Mouse (Mus musculus) neural tube, embryonic 14.5 days (tissue): Measurements from ENCODE around the gene Pla2g7. TPM values are rescaled to one million over a fixed set of nuclear protein-coding genes. Genes with fewer than 3 reads are reported as not detected.

ENCODE experiments used
- ATAC-seq: fragments of 200-750 bp; cut with Nextera tagmentation; 2 replicates; pipeline ENCODE4 v1.8.0; 2017; ENCODE audit warnings: low read depth, mild to moderate bottlenecking, moderate TSS enrichment, moderate library complexity
- H3K27ac ChIP-seq: fragments of 300-500 bp; sonication (generic); 2 replicates; pipeline ENCODE4 v1.5.1; 2014; ENCODE audit warnings: low read depth, mild to moderate bottlenecking, control low read depth, low read length, moderate library complexity, mixed read lengths
- H3K27me3 ChIP-seq: fragments of 300-500 bp; sonication (generic); 2 replicates; pipeline ENCODE4 v1.6.1; 2014; ENCODE audit warnings: low read length; ENCODE audit not compliant: control insufficient read depth, insufficient read depth
- H3K36me3 ChIP-seq: fragments of 300-500 bp; sonication (generic); 2 replicates; pipeline ENCODE4 v1.6.1; 2014; ENCODE audit warnings: low read length, mixed read lengths; ENCODE audit not compliant: control insufficient read depth, insufficient read depth
- H3K4me1 ChIP-seq: fragments of 300-500 bp; sonication (generic); 2 replicates; pipeline ENCODE4 v1.6.1; 2014; ENCODE audit warnings: low read length; ENCODE audit not compliant: control insufficient read depth, insufficient read depth
- H3K4me2 ChIP-seq: fragments of 300-500 bp; sonication (generic); 2 replicates; pipeline ENCODE4 v1.6.1; 2014; ENCODE audit warnings: mild to moderate bottlenecking, low read depth, low read length, control low read depth
- H3K4me3 ChIP-seq: fragments of 300-500 bp; sonication (generic); 2 replicates; pipeline ENCODE4 v1.5.1; 2014; ENCODE audit warnings: low read depth, low read length, control low read depth, mixed read lengths
- H3K9ac ChIP-seq: fragments of 300-500 bp; sonication (generic); replicated peaks from 2 replicates; pipeline ENCODE4 v1.6.1; 2014; ENCODE audit warnings: low read depth, mild to moderate bottlenecking, control low read depth, low read length, mixed read lengths
- H3K9me3 ChIP-seq: fragments of 300-500 bp; sonication (generic); 2 replicates; pipeline ENCODE4 v1.6.1; 2016; ENCODE audit warnings: low read length; ENCODE audit not compliant: control insufficient read depth
- WGBS: fragments of 180-500 bp; shearing (Covaris S2); extraction: QIAGEN DNeasy Blood & Tissue Kit; methylation state at CpG from one replicate; pipeline ENCODE4 v1.1.7; 2014; 5-methylcytosine and 5-hydroxymethylcytosine counted together
- polyA plus RNA-seq: library from polyadenylated mRNA; unstranded; fragments of >200 nt; fragmentation: Nextera tagmentation; extraction: Ambion mirVana; gene quantifications from 2 replicates; pipeline ENCODE4 v1.2.1, GENCODE M21; 2014

The Pla2g7 gene
- polyA plus RNA-seq, 1 experiment from 2014 or later = 62.3 TPM

DNA sequence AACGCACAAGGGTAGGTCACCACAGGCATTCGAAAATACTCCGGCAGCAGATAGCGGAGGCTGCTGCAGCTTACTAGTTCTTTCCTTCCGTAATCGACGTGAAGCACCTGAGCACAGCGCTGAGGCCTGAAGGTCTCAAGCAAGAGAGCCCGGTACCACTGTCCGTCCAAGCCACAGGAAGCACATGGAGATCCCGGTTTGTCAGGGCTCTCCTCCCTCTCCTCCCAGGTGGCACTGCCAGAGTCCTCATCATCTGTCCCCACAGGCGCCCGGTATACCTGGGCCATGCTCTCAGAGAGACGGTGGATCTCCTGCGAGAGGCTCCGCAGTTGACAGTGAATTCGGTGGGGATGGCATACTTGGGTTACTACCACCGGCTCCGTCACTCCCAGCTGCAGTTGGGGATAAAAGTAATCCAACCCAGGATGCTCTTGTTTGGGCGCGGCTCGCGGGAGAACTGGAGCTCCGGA, 61.2 kb downstream of the Pla2g7 start:
- Histone ChIP-seq H3K27ac (no peak overlapping the region), H3K9me3 (no peaks in the 10 kb centered on the region; the same call in 1 of the 2 replicates), H3K4me1 (peaks cover 6% of the 10 kb centered on the region; the same call in 1 of the 2 replicates), H3K4me2 (peak overlapping the region; percentile 84), H3K27me3 (peaks cover 15% of the 10 kb centered on the region; the same call in 1 of the 2 replicates), H3K9ac (no peak overlapping the region), H3K4me3 (peak overlapping the region; percentile 44), H3K36me3 (no peaks in the 10 kb centered on the region)
- WGBS = 20% methylated on average over 24 of the region's 24 CpGs
- peak; percentile 36; the same call in 1 of the 2 replicates for ATAC-seq

DNA sequence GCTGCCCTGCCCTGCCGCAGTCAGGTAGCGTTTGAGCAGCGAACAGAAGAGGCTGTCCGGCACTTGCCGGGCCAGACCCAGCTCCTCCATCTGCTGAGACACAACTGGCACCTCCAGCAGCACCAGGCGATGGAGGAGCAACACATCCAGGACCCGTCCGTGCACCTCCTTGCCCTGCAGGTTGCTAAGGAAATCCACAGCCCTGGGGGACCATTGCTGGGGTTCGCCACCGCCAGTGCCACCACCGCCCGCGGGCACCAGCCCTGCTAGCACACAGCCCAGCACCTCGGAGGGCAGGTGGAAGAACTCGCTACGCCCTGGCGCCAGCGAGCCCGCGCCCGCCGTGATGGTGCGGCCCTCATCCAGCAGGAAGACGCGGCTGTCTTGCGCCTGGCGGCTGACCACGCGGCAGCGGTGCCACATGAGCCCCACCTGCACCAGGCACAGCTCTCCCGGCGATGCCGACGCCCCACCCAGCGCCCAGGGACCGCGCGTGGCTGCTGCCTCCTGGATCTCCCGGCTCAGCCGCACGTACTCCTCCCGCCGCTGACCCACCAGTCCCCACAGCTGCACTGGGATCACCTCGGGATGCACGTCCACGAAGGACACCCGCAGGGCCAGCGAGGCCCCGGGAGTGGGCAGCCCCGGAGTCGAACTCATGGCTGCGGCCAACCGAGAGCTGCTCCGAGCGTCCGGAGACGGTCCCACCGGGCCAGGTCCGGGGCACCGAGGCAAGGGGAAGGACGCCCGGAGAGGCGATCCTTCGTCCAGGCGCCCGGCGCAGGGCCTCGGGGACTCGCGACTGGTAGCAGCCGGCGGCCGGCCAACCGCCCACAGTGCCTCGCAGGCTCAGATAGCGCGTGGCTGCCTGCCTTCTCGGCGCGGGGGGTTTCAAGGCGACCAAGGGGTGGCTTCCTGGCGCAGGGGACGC, 61.9 kb downstream of the Pla2g7 start, which contains the start of gene Tdrd6:
Gene Tdrd6, minus strand, starts transcription at position 804 of the 931 bp plus-strand sequence.
- no peak within 1 kb of the TSS for H3K27ac ChIP-seq
- H3K9me3 ChIP-seq = no peaks in the 10 kb centered on the region; the same call in 1 of the 2 replicates
- H3K4me3 ChIP-seq = peak within 1 kb of the TSS; percentile 44
- peak within 1 kb of the TSS; percentile 41 for H3K9ac ChIP-seq
- peak within 1 kb of the TSS; percentile 84 for H3K4me2 ChIP-seq
- H3K36me3 ChIP-seq = no peaks in the 10 kb centered on the region
- ATAC-seq = peak; percentile 74
- H3K27me3 ChIP-seq = peaks cover 15% of the 10 kb centered on the region; the same call in 1 of the 2 replicates
- WGBS = 4% methylated on average over 82 of the region's 83 CpGs
- peaks cover 6% of the 10 kb centered on the region; the same call in 1 of the 2 replicates for H3K4me1 ChIP-seq

DNA sequence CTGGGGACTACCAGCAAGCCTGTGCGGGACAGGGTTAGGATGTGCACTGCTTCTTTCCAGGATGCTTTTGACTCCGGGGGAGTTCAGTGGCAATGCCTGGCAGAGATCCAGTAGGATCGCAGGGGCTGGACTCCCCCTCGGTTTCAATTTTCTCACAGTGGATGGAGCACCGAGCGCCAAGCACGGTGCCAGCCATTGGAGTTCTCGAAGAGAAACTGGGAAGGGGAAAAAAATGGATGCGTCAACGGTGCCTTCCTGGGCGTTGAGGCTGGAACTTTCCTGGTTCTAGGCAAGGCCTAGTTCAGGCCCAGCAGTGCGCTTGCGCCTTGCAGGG, 62.5 kb downstream of the Pla2g7 start:
- peak; percentile 62 for ATAC-seq
- H3K9ac ChIP-seq = no peak overlapping the region

DNA sequence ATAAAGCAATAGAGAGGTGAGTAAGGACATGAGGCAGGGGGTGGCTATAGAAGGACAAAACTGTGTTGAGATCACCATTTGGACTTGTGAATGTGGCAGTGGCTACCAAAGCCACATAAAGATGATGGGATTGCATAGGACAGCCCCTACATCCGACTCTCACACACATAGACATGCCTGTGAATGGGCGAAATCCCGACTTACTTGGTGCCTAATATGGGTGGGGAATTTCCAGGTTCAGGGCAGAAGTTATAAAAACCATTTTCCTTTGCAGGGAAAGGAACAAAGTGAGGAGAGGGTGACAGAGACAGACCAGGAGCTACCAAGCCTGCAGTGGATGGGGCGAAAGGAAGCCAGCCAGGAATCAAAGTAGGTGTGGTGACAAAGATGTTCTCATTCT, 69.2 kb downstream of the Pla2g7 start:
- H3K27ac ChIP-seq = no peak overlapping the region
- H3K4me3 ChIP-seq = no peak overlapping the region
- no peak overlapping the region for H3K4me2 ChIP-seq
- peaks cover 4% of the 10 kb centered on the region; the same call in 1 of the 2 replicates for H3K36me3 ChIP-seq
- H3K4me1 ChIP-seq = no peaks in the 10 kb centered on the region
- no peak for ATAC-seq
- H3K27me3 ChIP-seq = no peaks in the 10 kb centered on the region
- no peak overlapping the region for H3K9ac ChIP-seq
- H3K9me3 ChIP-seq = no peaks in the 10 kb centered on the region
- WGBS = 98% methylated on average over 4 of the region's 4 CpGs

More for the DNA sequence above, 62.5 kb downstream of the Pla2g7 start:
- Histone ChIP-seq H3K4me1 (peaks cover 6% of the 10 kb centered on the region; the same call in 1 of the 2 replicates), H3K27me3 (peaks cover 15% of the 10 kb centered on the region; the same call in 1 of the 2 replicates), H3K9me3 (no peaks in the 10 kb centered on the region; the same call in 1 of the 2 replicates), H3K36me3 (no peaks in the 10 kb centered on the region), H3K4me3 (peak overlapping the region; percentile 44; the same call in 1 of the 2 replicates), H3K4me2 (peak overlapping the region; percentile 84), H3K27ac (no peak overlapping the region)
- WGBS = 50% methylated on average over 13 of the region's 13 CpGs

DNA sequence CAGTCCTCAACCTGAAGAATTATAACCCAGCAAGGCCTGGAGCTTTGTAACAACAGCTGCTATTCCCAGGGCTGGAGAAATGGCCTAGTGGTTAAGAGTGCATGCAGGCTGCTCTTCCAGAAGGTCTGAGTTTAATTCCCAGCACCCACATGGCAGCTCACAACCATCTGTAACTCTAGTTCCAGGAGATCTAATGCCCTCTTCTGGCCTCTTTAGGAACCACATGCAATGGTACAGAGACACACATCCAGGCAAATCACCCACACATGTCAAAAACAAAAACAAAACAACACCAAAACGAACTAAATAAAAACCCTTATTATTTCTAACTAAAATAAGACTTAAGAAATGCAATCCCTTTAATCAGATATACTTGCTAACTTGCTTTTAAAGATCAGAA, 72.9 kb downstream of the Pla2g7 start:
- Histone ChIP-seq H3K9ac (no peak overlapping the region), H3K4me3 (no peak overlapping the region), H3K9me3 (no peaks in the 10 kb centered on the region), H3K4me1 (no peaks in the 10 kb centered on the region), H3K4me2 (no peak overlapping the region), H3K36me3 (peaks cover 18% of the 10 kb centered on the region), H3K27ac (no peak overlapping the region), H3K27me3 (no peaks in the 10 kb centered on the region)
- 78% methylated on average over 1 of the region's 1 CpGs for whole genome bisulfite sequencing
- no peak for ATAC-seq

DNA sequence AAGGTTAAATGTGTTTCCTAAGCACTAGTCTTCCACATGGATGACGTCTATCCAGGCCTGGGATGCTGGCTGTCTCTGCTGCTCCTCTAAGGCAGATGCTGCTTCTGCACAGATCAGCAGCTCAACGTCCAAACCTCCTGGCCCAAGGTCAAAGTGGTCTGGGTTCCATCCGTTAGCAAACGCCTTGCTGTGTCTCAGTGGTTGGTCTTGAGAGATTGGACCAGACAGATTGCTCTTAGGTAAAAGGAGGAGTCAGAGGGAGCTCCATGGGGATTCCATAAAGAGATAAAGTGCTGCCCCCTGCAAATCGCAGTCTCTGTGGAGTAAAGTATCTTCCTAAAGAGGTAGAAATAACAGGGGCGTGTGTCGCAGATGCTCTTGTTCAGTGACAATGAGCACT, 75.3 kb downstream of the Pla2g7 start:
- no peak overlapping the region for H3K9ac ChIP-seq
- H3K27ac ChIP-seq = no peak overlapping the region
- ATAC-seq = no peak
- peaks cover 18% of the 10 kb centered on the region for H3K36me3 ChIP-seq
- no peaks in the 10 kb centered on the region for H3K27me3 ChIP-seq
- no peaks in the 10 kb centered on the region for H3K9me3 ChIP-seq
- no peak overlapping the region for H3K4me2 ChIP-seq
- no peaks in the 10 kb centered on the region for H3K4me1 ChIP-seq
- WGBS = 74% methylated on average over 7 of the region's 7 CpGs
- no peak overlapping the region for H3K4me3 ChIP-seq

DNA sequence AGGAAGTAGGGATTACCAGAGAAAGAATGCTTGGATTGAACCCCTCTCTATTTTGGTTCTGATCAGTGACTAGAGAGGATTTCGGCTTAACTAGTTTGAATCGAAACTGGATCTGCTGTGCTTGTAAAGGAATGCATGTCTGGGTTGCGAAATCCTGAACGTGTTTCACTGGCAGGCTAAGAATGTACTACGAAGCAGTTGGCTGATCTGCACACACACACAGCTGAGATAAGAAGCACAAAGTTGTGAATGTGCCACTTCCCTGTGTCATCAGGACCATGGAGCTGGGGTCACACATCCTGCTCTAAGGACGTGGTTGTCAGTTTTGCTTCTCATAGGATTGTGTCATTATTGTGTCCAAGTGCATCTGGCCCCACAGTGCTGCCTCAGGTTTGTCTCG, 76.5 kb downstream of the Pla2g7 start:
- no peak overlapping the region for H3K4me3 ChIP-seq
- no peak overlapping the region for H3K9ac ChIP-seq
- 86% methylated on average over 7 of the region's 7 CpGs for WGBS
- no peak overlapping the region for H3K27ac ChIP-seq
- no peaks in the 10 kb centered on the region for H3K9me3 ChIP-seq
- no peak overlapping the region for H3K4me2 ChIP-seq
- H3K27me3 ChIP-seq = no peaks in the 10 kb centered on the region
- H3K36me3 ChIP-seq = peaks cover 18% of the 10 kb centered on the region
- ATAC-seq = no peak
- H3K4me1 ChIP-seq = no peaks in the 10 kb centered on the region

DNA sequence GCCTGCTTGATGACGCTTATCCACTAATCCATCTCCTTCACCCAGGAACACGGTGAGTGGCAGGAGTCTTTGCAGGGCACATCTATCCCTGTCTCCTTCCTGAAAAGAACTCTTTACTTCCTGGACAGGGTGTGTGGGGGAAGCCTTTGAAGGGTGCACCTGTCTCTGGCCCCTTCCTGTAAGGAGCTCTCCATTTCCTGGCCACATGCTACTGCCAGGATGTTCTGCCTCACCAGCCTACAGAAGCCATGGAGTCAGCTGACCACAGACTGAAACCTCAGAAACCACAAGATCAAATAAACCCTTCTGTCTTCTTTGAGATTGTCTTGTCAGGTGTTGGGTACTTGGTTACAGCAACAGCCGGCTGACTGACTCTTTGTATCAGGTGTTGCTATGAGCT, 77.2 kb downstream of the Pla2g7 start:
- no peak for ATAC-seq
- no peaks in the 10 kb centered on the region for H3K9me3 ChIP-seq
- no peak overlapping the region for H3K4me2 ChIP-seq
- no peaks in the 10 kb centered on the region for H3K4me1 ChIP-seq
- H3K9ac ChIP-seq = no peak overlapping the region
- 94% methylated on average over 3 of the region's 3 CpGs for WGBS
- no peaks in the 10 kb centered on the region for H3K27me3 ChIP-seq
- H3K27ac ChIP-seq = no peak overlapping the region
- peaks cover 22% of the 10 kb centered on the region for H3K36me3 ChIP-seq
- no peak overlapping the region for H3K4me3 ChIP-seq

DNA sequence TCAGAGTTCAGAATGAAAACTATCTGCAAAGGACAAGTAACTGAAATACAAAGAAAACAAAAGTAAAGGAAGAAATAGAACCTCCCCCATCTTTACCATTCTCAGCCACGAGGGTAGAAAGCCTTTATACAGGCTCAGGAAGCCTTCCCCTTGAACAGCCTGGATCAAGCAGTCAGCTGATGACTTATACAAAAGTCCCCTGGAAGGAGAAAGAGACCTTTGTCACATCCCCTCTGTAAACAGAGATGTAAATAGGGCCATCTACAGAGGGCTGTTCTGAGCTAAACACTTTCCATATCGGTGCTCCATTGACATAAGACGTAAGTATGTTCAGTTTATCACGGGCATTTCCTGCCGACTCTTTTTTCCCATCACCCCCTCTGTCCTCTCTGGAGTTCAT, 79.0 kb downstream of the Pla2g7 start:
- Histone ChIP-seq H3K4me1 (no peaks in the 10 kb centered on the region), H3K4me3 (no peak overlapping the region), H3K36me3 (peaks cover 27% of the 10 kb centered on the region), H3K9ac (no peak overlapping the region), H3K4me2 (no peak overlapping the region), H3K27ac (no peak overlapping the region), H3K9me3 (no peaks in the 10 kb centered on the region), H3K27me3 (no peaks in the 10 kb centered on the region)
- no peak for ATAC-seq
- 45% methylated on average over 5 of the region's 5 CpGs for WGBS
